Mouse (Mus musculus): ENCODE measurements around the gene Gm7995.
"Not testable (repeated sequence)": the region's sequence is repeated elsewhere in the genome, so short reads cannot be mapped to it uniquely, and the experiment has no call there.

The Gm7995 gene

GRCm38 (mm10) chr14:42309910-42310309, at the start of gene Gm7995:
Gene Gm7995 (plus strand): TSS chr14:42310210.
- DNase-seq, result not testable (repeated sequence)

GRCm38 (mm10) chr14:42297258-42297657, 12.8 kb upstream of the Gm7995 start, which contains the start of gene Gm9611:
Gene Gm9611 (minus strand): TSS chr14:42297358.
- not testable (repeated sequence) for DNase-seq

Measured in right cerebral cortex, postnatal 25 days (tissue).